Mouse (Mus musculus): ENCODE data around the gene Il17d. TPM values are rescaled to one million over a fixed set of nuclear protein-coding genes. Genes with fewer than 3 reads are reported as not detected.

Gene Il17d
- polyA plus RNA-seq, 1 experiment, result 29.5 TPM

- no peak for DNase-seq (ENCODE audit: extremely low spot score in 1 of 2, low spot score in 1 of 2)
These were observed 9.8 kb downstream of the Il17d start for GRCm38 (mm10) chr14:57534346-57534745.

GRCm38 (mm10) chr14:57534961-57535360, 10.4 kb downstream of the Il17d start:
- DNase-seq (ENCODE audit: extremely low spot score in 1 of 2, low spot score in 1 of 2), result peak in 1 of 2 experiments; percentile 26

GRCm38 (mm10) chr14:57535646-57536045, 11.1 kb downstream of the Il17d start:
- peak in 1 of 2 experiments; percentile 66 for DNase-seq (ENCODE audit: extremely low spot score in 1 of 2, low spot score in 1 of 2)

- no peak for DNase-seq (ENCODE audit: extremely low spot score in 1 of 2, low spot score in 1 of 2)
These were observed 12.2 kb downstream of the Il17d start for GRCm38 (mm10) chr14:57536820-57537219.

DNA sequence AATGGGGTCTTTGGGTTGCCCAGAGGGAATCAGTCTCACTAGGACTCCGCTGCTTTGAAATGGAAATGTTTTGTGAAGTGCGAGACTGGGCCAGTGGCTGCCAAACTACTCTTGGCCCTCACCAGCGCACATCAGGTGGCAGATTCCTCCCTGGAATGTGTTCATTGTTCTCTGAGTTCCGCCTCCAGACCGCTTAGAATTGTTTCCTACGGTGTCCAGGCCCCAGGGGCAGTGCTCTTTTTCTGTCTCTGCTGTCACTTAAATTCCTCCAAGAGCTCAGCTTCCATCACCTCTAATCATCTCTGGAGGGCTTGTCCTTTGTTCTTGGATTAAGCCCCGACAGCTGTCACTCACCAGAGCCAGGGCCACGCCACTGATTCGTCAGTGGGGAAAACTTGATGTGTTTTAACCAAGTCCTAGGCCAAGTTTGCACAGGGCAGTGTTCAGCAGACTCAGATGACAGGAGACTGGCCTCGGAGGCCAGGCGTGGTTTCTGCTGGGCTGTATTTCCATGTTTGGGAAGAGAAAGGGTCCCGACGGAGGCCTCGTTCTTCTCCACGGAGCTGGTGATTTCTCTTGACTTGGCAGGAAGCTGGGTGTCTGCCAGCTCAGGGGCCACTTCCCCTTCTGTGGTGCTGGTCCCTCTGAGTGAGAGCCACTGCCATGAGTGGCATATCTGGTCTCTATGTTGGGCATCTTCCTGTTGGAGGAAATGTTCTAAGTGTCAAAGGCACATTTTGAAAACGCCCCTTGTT, 12.9 kb downstream of the Il17d start:
- DNase-seq (ENCODE audit: extremely low spot score in 1 of 2, low spot score in 1 of 2), result no peak

DNA sequence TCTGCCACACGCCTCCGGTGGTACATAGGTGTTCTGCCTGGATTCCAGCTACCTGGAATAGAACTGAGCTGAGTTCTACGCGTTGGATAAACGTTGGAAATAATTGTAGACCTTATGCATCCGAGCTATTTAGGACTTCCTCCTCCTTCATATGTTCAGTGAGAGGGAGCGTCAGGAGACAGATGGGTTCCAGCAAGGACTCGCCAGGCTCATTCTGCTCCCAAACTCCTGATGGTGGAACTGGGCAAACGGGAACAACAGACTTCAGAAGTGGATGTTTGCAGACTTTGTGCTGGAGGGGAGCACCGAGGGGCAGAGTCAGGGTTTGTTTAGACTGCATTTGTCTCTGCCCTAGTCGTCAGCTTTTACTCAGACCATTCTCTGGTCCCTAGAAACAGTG, 16.1 kb downstream of the Il17d start:
- DNase-seq (ENCODE audit: extremely low spot score in 1 of 2, low spot score in 1 of 2), result peak in 1 of 2 experiments; percentile 58

DNA sequence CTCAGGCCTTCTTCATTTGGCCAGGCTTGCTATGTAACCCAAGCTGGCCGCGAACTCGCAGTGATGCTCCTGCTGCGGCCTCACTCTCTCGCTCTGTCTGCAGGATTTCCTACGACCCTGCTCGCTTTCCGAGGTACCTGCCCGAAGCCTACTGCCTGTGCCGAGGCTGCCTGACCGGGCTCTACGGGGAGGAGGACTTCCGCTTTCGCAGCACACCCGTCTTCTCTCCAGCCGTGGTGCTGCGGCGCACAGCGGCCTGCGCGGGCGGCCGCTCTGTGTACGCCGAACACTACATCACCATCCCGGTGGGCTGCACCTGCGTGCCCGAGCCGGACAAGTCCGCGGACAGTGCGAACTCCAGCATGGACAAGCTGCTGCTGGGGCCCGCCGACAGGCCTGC, 17.7 kb downstream of the Il17d start:
- DNase-seq (ENCODE audit: extremely low spot score in 1 of 2, low spot score in 1 of 2), result no peak

DNA sequence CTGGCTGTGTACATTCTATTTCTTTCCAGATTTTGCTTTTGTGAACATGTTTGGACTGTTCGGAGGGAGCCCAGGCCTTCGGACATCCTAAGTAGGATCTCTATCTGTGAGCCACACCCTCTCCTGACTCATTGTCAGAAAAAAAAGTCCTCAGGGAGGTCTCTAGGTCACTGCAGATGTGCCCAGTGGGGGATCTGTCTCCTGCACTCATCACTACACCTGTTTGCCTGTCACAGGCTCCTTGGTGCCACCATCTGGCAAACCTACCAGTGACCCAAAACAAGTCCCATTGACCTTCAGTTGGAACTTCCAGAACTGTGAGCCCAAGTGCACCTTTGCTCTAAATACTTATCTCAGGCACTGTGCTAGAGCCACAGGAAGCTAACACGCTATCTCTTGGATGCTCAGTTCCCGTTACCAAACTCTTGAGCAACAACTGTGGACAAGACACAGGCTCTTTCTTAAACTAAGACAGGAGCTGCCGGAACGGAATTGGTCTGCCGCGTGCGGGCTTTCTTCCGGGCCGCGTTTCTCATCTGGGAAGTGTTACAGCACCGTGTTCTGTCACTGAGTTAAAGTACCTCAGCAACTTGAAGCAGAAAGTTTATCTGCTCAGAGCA, 19.0 kb downstream of the Il17d start:
- DNase-seq (ENCODE audit: extremely low spot score in 1 of 2, low spot score in 1 of 2), result no peak

GRCm38 (mm10) chr14:57545526-57545925, 20.9 kb downstream of the Il17d start:
- no peak for DNase-seq (ENCODE audit: extremely low spot score in 1 of 2, low spot score in 1 of 2)

GRCm38 (mm10) chr14:57546131-57546530, 21.6 kb downstream of the Il17d start:
- DNase-seq (ENCODE audit: extremely low spot score in 1 of 2, low spot score in 1 of 2), result no peak

GRCm38 (mm10) chr14:57546557-57547021, 22.0 kb downstream of the Il17d start:
- DNase-seq (ENCODE audit: extremely low spot score in 1 of 2, low spot score in 1 of 2), result no peak

GRCm38 (mm10) chr14:57547062-57547461, 22.5 kb downstream of the Il17d start:
- DNase-seq (ENCODE audit: extremely low spot score in 1 of 2, low spot score in 1 of 2), result no peak

DNA sequence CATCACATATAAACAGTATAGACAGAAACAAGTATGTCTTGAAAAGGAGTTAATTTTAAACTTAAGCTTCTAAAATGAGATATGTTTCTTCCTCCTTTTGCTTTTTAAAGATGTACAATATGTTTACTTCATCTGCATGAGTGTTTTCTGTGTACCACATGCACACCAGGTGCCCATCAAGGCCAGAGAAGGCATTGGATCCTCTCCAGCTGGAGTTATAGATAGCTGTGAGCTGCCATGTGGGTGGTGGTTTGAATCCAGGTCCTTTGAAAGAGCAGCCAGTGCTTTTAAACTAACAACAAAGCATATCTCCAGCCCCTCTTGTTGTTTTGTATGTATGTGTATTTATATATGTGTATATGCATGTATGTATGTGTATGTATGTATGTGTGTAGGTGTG, 28.4 kb downstream of the Il17d start:
- DNase-seq (ENCODE audit: extremely low spot score in 1 of 2, low spot score in 1 of 2), result no peak

DNA sequence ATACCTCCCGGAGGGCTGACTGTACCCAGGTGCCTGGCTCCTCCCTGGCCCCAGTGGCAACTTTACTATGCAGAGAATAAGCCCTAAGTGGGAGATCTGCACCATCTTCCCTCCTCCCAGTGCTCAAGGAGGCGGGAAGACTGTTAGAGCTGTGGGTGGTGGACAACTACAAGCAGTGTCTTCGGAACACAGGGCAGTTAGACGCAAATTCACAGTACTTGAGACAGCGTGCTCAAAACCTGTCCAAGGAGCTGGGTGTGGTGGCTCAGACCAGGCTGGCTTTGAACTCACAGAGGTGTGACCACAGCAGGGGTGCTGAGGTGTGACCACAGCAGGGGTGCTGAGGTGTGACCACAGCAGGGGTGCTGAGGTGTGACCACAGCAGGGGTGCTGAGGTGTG, 29.9 kb downstream of the Il17d start:
- no peak for DNase-seq (ENCODE audit: extremely low spot score in 1 of 2, low spot score in 1 of 2)

DNA sequence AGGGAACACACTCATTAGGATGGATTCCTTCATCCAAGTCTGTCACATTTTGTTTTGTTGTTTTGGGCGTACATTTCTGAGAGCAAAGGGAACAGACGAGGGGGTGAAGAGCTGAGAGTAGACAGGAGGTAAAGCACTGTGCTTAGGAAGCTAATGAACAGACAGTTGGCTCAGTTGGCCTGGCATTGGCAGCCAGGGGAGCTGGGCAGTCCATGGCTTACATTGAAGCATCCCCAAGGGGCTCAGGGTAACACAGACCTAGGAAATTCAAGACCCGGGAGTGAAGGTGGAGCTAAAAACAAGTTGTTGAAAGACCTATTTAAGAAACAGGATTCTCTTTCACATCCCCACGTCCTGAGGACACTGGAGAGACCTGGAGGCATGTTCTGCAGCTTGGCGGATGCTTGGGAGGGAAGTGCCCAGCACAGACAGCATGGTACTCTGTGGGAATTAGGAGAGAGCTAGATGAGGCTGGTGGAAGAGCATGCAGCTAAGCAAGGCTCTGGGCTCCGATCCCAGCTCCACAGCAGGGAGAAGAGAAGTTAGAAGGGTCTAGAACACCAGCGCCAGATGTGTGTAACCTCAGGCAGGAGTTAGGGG, 31.0 kb downstream of the Il17d start:
- DNase-seq (ENCODE audit: extremely low spot score in 1 of 2, low spot score in 1 of 2), result no peak

GRCm38 (mm10) chr14:57556922-57557321, 32.3 kb downstream of the Il17d start:
- no peak for DNase-seq (ENCODE audit: extremely low spot score in 1 of 2, low spot score in 1 of 2)

GRCm38 (mm10) chr14:57565626-57566025, 41.0 kb downstream of the Il17d start:
- no peak for DNase-seq (ENCODE audit: extremely low spot score in 1 of 2, low spot score in 1 of 2)

- peak; percentile 89 to 98 for DNase-seq (ENCODE audit: extremely low spot score in 1 of 2, low spot score in 1 of 2)
These were observed 46.9 kb downstream of the Il17d start, which contains the start of gene Eef1akmt1 for GRCm38 (mm10) chr14:57571155-57572133. Eef1akmt1 (minus strand) TSS chr14:57571612.

DNA sequence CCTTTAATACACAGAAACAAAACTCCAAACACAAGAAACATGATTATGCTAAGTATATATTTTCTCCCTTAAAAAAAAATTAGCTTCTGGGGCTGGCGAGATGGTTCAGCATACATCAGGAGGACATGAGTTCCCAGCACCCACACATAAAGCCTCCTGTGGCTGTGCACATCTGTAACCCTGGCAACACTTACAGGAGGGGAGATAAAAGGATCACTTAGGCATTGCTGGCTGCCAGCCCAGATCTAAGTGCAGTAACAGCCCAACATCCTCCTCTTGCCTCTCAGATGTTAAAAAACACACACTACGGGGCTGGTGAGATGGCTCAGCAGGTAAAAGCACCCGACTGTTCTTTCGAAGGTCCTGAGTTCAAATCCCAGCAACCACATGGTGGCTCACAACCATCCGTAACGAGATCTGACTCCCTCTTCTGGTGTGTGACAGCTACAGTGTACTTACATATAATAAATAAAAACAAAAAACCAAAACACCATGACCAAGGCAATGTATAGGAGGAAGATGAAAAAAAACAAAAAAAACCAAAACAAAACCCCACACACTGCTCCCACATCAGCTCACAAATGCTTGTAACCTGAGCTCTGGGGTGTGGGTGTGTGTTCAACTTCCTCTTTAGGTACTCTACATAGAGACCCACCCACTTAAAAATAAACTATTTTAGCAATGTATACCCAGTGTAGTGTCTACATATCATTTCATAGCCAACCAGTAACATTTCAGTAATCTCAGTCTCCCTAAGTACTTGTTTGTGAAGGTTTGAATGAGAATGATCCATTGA, 50.4 kb downstream of the Il17d start:
- no peak for DNase-seq (ENCODE audit: extremely low spot score in 1 of 2, low spot score in 1 of 2)
